Mouse (Mus musculus): ENCODE measurements around the gene Gmnn.

The Gmnn gene

DNA sequence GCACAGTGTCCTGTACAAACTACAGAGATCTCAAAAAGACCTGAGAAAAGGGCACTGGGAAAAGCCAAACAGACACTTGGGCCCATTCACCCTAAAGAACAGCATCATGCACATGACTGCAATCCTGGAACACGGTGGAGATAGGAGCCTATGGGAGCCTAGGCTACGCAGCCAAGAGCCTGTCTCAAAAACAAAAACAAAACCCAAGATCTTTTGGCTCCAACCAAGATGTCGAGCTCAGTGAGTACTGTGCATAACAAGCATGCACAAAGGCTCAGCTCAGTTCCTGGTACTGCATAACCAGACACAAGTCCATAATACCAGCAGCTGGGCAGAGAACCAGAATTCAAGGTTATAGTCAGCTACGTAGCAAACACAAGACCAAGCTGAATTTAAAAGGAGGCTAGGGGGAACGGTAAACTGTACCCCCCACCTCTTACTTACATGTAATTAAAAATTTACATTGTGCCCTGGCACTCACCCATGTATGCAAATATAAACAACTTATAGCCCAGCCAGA lies 1.3 kb downstream of the Gmnn start:
- DNase-seq (ENCODE audit: low read depth): no peak

DNA sequence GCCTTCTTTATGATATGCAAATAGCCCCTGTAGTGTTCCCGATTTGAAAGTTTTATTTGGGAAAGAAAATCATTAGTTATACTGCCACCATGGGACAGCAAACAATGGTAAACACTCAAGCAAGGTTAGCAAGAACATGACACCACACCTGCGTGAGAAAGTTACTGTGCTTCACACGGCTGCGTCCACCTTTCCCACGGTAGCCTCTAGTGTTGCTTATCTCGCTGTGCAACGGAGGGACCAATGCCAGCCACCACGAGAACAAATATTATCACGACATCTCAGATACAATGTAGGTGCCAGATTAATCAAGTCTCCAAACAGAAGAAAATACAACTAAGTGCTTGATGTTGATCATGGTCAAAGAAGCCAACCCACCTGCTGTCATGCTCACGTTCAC lies 2.3 kb downstream of the Gmnn start:
- DNase-seq (ENCODE audit: low read depth): no peak

DNA sequence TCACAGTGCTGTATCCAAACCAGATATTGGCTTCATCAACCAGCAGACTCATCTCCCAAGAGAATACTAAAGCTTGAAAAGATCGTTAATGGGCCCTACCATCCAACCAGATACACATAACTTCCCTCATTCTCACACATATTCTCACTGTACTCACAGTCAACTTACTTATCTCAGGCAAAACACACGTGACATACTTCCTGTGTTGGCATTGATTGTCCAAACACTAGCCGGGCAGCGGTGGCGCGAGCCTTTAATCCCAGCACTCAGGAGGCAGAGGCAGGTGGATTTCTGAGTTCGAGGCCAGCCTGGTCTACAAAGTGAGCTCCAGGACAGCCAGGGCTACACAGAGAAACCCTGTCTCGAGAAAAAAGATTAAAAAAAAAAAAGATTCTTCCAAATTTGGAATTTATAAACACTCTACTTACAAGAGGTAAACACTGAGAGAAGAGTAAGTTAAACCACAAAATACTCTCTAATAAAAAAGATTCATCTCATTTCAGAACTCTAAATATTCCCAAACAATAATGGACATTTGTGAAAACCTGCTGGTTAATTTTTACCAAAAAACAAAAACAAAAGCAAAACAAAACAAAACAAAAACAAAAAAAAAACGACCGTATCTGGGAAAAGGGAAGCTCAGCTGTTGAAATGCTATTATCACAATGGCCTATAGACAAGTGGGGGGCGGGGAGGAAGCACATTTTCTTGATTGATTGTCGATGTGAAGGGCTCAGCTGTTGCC lies 3.7 kb downstream of the Gmnn start:
- DNase-seq (ENCODE audit: low read depth): no peak

DNA sequence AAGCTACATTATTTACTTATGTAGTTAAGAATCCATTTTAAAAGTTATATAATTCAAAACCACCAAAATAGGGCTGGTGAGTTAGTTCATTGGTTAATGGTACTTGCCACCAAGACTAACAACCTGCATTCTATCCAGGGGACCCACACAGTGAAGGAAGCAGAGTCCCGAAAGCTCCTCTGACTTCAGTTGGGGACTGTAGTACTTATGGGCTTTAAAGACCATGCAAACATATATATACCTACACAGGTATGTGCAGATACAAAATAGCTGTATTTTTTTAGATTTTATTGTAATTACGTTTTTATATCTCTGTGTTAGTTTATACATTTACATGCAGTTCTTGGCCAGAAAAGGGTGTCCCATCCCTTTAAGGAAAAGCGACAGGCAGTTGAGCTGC lies 5.0 kb downstream of the Gmnn start:
- no peak for DNase-seq (ENCODE audit: low read depth)

DNA sequence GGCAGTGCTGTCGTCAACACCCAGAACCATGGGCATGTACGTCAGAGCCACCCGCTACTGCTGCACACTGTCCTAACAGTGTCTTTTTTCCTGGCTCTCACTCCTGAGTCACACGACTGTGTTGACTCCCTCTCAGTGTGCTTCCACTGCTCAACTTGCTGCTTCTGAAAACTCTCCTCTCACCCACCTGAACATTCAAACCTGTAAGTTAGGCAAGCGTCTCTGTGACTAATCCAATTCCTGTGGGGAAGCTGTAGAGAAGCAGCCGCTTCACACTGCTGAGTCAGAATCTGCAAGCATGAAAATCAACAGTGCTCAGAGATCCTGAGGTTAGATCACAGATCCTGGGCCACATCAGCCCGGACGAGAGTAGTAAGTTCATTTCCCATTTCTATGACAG lies 10.3 kb downstream of the Gmnn start:
- no peak for DNase-seq (ENCODE audit: low read depth)

DNA sequence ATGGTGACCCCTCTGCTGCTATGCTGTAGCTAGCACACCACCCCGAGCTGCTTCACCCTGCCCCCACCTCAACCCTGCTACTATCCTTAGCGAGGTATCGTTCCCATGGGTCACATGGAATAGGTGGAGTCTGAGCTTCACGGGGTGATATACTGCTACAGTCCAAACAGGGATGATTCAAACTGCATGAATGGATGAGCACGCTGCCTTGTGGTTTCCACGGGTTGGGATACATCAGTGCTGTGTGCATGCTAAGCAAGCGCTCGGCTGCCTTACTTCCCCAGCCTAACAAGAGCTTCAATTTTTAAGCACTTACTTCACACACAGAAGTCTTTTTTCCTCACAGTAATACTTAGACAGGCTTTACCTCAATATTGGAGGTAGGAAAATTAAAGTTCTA lies 10.9 kb downstream of the Gmnn start:
- no peak for DNase-seq (ENCODE audit: low read depth)

DNA sequence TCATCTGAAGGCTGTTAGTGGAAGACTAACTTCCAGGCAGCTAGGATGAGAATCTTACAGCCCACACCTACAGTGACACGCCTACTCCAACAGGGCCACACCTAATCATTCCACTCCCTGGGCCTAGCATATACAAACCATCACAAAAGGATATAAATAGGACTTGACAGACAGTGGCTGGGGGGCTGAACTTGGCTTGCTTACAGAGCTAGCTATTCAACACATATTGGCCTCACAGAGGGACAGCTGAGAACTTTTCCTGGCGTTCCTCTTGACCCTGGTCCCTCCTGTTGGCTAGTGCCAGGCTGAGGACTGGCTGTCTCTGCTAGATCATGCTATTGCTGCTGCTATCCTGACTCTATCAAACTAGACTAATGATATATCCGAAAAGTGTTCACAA lies 13.9 kb downstream of the Gmnn start:
- no peak for DNase-seq (ENCODE audit: low read depth)

DNA sequence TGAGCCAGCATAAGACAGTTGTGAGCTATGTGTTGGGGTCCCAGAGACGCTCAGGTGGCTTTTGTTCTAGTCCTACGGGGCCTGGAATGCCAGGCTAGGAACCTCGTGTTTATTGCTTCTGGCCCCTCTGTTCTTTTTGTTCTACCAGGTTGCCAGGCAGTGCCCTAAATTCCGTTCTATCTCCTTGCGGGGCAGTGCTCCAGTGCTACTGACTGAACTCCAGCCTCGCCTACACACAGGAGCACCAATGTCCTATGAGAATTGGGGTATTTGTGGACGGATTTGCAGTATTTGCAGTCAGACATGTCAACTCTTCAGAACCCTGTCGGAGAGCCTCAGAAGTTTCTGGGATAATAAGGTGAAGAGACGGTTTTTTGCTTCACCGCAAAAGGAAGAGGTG lies 20.7 kb downstream of the Gmnn start, which contains the start of gene Armh2:
TSS of gene Armh2 (plus strand) at position 205 of the 400 bp plus-strand sequence.
- no peak for DNase-seq (ENCODE audit: low read depth)

DNA sequence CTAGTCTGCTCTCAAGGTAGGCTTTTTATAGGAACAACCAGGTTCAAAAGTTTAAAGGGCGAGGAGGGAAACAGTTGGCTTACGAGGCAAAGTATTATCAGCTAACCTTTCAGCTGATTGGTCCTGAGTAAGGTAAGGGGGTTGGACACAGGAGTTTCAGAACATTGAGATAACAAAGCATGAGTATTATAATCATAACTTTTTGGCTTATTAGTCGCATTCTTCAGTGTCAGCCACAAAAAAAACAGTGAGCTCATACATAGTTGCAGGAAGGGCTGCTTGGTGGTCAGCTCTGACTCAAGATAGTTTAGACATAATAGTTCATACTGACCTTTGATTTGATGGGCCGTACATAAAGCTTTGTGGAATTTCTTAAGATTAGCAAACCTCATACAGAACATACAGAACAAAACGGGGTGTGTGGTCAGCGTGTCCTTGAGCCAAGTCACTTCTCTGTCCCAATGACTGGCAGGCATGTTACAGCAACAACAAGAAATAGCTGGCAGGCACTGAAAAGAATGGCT lies 26.1 kb downstream of the Gmnn start:
- DNase-seq (ENCODE audit: low read depth): no peak

DNA sequence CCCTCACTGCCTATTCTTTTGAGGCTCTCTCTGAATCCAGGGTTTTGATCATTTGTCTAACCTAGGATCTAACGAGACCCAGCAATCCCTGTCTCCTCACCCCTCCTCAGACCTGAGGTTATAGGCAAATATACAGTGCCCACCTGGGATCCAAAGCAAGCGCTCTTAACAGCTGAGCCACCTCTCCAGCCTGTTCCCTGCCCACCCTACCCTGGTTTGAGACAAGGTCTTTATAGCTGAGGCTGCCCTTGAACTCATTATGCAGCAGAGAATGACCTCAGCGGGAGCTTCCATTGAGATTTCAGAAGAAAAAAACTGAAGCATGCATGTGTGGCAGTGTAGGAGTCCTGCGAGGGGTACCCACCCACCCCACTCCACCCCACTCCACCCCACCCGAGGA lies 27.2 kb downstream of the Gmnn start:
- DNase-seq (ENCODE audit: low read depth): no peak

DNA sequence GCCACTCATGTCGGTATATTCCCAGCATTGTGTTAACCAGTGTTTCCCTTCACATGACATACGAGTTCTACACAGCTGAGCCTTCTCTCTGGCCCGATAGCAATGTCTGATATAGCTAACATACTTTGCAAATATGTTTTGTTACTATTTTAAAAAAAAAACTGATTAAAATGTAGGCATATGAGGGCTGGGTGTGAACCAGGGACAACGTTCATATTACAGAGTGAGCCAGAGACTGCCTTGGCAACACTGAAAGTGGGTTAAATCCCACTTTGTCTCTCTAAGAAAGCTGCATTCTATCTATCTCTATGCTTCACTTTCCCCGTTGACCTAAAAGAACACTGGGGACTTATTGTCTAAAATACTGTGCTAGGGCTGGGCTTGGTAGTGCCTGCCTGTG lies 32.6 kb downstream of the Gmnn start:
- DNase-seq (ENCODE audit: low read depth): no peak

DNA sequence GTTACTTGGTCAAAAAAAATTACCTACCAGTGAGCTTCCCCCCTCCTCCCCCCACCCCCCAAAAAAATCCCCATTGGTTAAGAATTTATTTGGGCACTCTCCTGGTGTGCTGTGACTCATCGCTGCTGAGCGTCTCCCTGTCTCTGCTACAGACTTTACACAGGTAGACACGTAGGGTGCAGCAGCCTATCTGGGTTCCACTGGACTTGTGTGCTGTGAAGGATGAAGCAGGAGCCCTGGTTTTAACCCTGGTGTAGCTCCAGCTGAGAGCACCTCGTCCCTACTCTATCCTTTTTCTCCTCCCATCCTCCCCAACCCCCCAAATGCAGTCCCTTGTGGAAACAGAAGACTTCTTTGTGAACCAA lies 37.3 kb downstream of the Gmnn start:
- DNase-seq (ENCODE audit: low read depth): no peak

DNA sequence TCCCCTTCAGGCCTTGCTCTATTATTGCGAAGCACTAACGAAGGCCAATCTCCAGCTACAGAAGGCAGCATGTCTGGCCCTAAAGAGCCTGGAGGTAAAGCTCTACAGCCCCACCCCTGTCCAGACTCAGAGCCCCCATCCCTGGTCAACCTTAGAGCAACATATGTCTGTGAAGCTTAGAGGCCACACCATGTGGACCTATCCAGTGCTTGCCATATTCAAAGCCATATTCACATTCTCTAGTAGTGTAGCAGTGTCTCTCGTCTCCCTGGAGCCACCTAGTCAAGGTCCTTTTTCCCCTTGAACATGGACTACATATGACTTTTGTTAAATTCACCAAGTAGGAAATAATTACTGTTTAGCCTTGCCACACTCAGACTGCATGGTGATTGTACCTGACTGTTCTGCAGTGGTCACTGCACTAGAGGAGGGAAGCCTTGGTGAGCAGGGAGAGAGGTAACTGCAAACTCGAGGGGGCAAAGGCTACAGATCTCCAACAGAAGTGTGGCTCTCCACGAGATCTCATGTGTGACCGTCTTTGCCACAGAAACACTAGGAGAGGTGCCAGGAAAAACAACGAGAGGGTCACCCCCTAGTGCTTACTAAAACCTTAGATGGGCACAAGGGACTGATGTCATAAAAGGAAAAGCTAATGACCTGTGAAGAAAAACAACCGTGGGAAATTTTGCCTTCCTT lies 37.9 kb downstream of the Gmnn start:
- no peak for DNase-seq (ENCODE audit: low read depth)

DNA sequence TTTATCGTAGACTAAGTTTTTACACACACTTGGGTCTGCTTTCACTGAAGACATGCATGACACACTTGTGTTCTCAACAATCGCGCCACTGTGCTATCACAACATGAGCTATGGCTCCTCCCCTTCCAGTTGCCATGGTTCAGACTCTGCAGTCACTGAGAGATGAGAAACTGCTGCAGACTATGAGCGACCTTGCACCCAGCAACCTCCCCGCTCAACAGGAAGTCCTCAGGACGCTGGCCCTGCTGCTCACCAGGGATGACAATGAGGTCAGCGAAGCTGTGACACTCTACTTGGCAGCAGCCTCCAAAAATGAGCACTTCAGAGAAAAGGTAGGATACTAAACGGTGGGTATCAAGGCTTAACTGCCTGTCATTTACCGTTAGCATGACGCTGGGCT lies 40.2 kb downstream of the Gmnn start:
- DNase-seq (ENCODE audit: low read depth): no peak

DNA sequence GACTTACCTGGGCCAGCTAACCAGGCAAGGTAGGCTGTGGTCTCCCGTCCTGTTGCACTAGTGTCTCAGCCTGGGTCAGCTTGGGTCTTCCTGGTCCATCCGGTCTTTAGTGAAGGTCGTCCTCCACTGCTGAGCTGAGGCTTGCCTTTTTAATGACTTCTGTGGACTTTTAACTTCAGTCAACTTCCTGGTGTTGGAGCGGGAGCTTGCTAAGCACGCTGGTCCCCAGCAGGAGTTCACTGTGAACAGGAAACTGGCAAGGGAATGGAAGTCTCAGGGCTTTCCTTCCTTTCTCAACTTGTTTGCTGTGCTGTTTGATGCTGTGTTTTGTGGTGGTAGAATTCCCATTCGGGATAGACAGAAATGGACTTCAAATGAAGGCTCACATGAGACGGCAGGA lies 44.0 kb downstream of the Gmnn start:
- DNase-seq (ENCODE audit: low read depth): no peak

DNA sequence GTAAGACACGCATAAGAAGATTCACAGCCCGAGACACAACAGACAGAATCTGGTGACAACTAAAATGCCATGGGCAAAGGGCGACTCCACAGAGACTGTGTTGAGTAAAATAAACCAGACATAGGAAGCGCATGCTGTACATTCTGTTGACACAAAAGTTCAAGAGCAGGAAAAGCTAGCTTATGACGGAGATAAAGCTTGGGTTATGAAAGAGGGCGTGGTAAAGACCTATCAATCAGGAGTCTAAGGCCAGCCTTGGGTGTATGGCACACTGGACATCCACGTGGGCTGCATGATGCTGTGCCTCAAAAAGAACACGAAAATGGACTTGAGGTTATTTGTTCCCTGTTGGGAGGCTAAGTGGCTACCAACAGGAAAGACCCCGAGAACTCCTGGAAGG lies 45.3 kb downstream of the Gmnn start:
- no peak for DNase-seq (ENCODE audit: low read depth)

DNA sequence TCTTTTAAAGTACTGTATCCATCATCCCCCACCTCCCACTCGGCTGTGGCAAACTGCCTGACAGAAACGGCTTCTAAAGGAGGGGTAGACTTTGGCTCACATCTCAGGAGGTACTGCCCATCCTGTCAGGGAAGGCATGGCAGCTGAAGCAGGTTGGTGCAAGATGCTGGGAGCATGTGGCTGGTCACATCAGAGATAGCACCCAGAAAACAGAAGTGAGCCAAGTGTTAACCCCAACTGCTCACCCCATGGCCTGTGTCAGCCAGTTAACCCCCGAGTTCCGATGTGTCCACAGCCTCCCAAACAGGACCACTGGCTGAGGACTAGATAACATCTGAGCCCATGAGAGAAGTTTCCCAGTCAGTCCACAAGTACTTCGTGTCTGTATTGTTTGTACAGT lies 46.1 kb downstream of the Gmnn start:
- DNase-seq (ENCODE audit: low read depth): no peak

DNA sequence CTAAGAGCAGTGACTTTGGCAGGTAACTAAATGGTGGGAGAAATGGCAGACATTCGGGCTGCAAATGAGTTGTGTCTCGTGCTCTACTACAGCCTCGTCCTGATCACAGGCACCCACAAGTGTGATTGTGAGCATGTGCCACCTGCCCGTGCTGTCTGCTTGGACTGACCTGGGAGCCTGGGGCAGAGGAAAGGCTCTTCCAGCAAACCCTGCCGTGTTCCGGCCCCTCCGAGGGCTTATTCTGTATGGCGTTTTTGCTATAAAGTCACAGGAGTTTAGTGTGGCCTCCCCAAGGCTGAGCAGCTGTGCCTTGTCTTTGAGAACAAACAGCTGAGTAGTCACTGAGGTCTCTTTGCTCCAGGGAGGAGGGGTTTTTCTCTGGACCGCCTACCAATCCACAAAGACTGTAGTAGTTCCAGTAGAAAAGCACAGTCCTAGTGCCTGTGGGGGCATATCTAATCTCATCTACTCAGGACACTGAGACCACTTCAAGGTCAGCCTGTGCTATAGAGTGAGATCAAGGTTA lies 47.3 kb downstream of the Gmnn start:
- DNase-seq (ENCODE audit: low read depth): no peak

DNA sequence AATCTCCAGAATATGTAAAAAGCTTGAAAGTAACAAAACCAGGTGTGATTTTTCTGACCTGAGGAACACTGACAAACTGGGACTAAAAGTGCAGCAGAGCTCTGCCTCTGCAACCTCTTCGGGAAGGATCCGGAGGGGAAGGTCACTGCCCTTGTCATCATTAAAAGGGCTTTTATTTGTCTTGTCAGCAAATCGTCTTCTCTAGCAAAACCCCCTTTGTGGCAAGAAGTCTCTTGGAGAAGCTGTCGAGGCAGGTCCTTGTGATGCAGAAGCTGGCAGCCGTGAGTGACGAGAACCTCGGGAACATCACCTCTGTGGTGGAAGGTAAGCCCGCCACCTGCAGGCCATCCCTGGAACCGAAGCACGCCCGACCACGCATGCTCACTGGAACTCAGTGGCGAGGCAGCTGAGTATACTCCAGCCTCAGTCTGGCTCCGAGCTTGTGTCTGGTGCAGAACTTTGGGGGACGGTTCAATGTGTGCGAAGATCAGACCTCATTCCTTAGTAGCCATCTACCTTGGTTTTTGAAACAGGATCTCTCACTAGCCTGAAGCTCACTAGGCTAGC lies 48.2 kb downstream of the Gmnn start:
- DNase-seq (ENCODE audit: low read depth): peak; percentile 53

DNA sequence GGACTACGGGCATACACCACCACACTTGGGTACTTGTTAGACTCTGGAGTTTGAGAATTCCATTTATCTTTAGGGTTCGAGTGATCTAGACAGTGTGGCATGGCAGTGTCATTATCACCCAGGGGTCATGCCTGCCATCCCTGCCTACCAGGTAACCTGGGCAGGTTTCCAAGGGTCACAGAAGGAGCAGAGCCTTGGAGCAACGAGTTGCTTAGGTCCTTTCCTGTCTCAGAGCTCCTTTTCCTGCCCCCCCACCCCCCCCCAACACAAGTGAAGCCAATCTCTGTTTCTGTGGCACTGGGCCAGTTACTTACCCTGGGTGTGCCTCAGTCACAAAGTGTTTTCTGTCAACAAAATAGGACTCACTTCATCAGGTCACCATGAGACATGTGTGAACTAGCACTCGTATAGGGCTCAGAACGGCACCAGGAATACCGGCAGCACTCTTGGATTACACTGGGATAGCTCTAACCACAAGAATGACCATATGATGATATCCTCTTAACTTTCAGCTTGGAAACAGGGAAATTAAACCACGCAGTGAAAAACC lies 49.1 kb downstream of the Gmnn start:
- no peak for DNase-seq (ENCODE audit: low read depth)

DNA sequence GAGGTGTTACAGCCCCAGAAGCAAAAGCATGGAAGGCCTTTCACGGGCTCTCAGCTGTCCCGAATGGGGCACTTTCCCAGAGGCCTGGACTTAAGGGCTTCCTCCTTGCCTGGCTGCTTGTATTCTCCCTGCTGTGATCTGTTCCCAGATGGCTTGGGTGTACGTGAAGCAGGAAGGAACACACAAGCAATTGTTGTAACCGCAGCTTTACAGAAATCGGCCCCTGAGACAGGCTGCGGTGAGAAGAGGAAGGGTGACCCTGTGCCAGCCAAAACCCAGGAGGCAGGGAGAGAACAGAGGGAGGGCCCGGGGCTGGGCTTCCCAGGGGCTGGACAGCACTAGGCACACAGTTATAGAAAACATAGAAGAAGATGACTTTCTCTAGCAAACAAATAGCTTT lies 50.8 kb downstream of the Gmnn start:
- no peak for DNase-seq (ENCODE audit: low read depth)

DNA sequence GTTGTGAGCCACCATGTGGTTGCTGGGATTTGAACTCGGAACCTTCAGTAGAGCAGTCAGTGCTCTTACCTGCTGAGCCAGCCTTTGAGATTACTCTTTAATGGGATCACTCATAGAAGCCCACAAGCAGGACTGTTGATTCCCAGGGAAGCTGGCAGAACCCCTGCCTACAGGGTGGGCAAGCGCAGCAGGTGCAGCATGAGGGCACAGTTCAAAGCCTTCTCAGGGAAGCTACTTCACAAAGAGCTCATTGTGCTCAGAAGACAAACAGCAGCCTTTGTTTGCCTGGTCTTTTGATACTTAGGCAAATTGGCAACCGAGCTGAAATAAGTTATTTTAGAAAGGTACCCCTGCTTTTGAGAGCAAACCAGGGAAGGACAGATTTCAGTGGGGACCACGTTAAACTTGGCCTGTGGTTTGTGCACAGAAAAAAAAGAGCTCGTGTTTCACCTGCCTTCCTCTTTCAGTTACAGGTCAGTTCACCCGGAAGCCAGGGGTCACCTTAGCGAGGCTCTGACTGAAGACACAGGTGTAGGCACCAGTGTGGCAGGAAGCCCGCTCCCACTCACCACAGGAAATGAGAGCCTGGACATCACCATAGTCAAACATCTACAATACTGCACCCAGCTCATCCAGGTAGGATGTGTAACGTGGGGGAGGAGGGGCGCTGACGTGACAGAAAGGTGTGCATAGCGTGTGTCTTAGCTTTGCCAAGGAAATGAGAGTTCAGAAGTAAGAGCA lies 51.9 kb downstream of the Gmnn start:
- DNase-seq (ENCODE audit: low read depth): no peak

All from c-Kit-positive CD71-positive TER-119-negative erythroid progenitor cells, embryonic 14.5 days (primary cell).